Mouse (Mus musculus) inflammation-experienced regulatory T-cells (primary cell): Measurements from ENCODE around the gene Rhox8. TPM values are rescaled to one million over a fixed set of nuclear protein-coding genes. Genes with fewer than 3 reads are reported as not detected.

Experiments used
- polyA plus RNA-seq, 2 experiments: library from polyadenylated mRNA; unstranded; fragments of 100-300 nt; shearing (Covaris generic); gene quantifications; one replicate each; pipeline ENCODE4 v1.2.1; 2017

Gene Rhox8
- polyA plus RNA-seq = not detected

GRCm38 (mm10) chrX:37878844-37879243, at the start of gene Rhox8:
Gene Rhox8 (minus strand): TSS chrX:37878944.

GRCm38 (mm10) chrX:37901670-37902069, 22.9 kb upstream of the Rhox8 start, which contains the start of gene Rhox9:
Gene Rhox9 (minus strand): TSS chrX:37901770.

GRCm38 (mm10) chrX:37897132-37897531, 18.4 kb upstream of the Rhox8 start, which contains the start of gene Rhox7b:
Gene Rhox7b (minus strand): TSS chrX:37897232.

GRCm38 (mm10) chrX:37831386-37831785, 47.4 kb downstream of the Rhox8 start, which contains the start of gene Rhox7a:
Gene Rhox7a (plus strand): TSS chrX:37831686.

GRCm38 (mm10) chrX:37826610-37827009, 52.1 kb downstream of the Rhox8 start, which contains the start of gene Rhox6:
Gene Rhox6 (plus strand): TSS chrX:37826910.

Other genes starting within 250 kb of the Rhox8 start
- gene Rhox2g, start 235.5 kb downstream of the Rhox8 start, polyA plus RNA-seq = not detected
- gene Rhox4g, start 227.6 kb downstream of the Rhox8 start, polyA plus RNA-seq = not detected
- gene Rhox3h, start 210.2 kb downstream of the Rhox8 start, polyA plus RNA-seq = not detected
- gene Rhox2h, start 205.7 kb downstream of the Rhox8 start, polyA plus RNA-seq = not detected
- gene Rhox5, start 74.1 kb downstream of the Rhox8 start, polyA plus RNA-seq = not detected
- under 1 TPM in 1 of 2 experiments, not detected in 1; 0.39 TPM for gene Rhox6, start 52.0 kb downstream of the Rhox8 start, polyA plus RNA-seq
- 1 to 10 TPM in 1 of 2 experiments, under 1 TPM in 1; 0.34 to 1.2 TPM for gene Rhox7a, start 47.3 kb downstream of the Rhox8 start, polyA plus RNA-seq
- gene Rhox7b, start 18.3 kb upstream of the Rhox8 start, polyA plus RNA-seq = under 1 TPM in 1 of 2 experiments, not detected in 1; 0.24 TPM
- gene Rhox9, start 22.8 kb upstream of the Rhox8 start, polyA plus RNA-seq = under 1 TPM; 0.12 to 0.67 TPM
- 1 to 10 TPM in 1 of 2 experiments, under 1 TPM in 1; 0.18 to 1.2 TPM for gene Btg1-ps1, start 139.9 kb upstream of the Rhox8 start, polyA plus RNA-seq
- gene Btg1-ps2, start 164.2 kb upstream of the Rhox8 start, polyA plus RNA-seq = 1 to 10 TPM in 1 of 2 experiments, not detected in 1; 1.1 TPM
- gene Rhox10, start 187.5 kb upstream of the Rhox8 start, polyA plus RNA-seq = not detected
- not detected for gene Rhox11, start 206.2 kb upstream of the Rhox8 start, polyA plus RNA-seq
- gene Rhox12, start 232.0 kb upstream of the Rhox8 start, polyA plus RNA-seq = not detected
- not detected for gene Rhox13, start 242.3 kb upstream of the Rhox8 start, polyA plus RNA-seq